Mouse (Mus musculus) heart, embryonic 13.5 days (tissue): Measurements from ENCODE around the gene Rpl13a. TPM values are rescaled to one million over a fixed set of nuclear protein-coding genes. Genes with fewer than 3 reads are reported as not detected.
"Not testable (repeated sequence)": the region's sequence is repeated elsewhere in the genome, so short reads cannot be mapped to it uniquely, and the experiment has no call there.

Experiments used
- ATAC-seq: fragments of 200-750 bp; cut with Nextera tagmentation; 2 replicates; pipeline ENCODE4 v1.8.0; 2017; ENCODE audit warnings: moderate TSS enrichment; ENCODE audit not compliant: insufficient number of reproducible peaks, low FRiP score, low TSS enrichment; ENCODE audit errors: extremely low read depth
- H3K27ac ChIP-seq: fragments of 300-500 bp; sonication (generic); replicated peaks from 2 replicates; pipeline ENCODE4 v1.5.1; 2015; ENCODE audit warnings: moderate library complexity, mild to moderate bottlenecking, inconsistent platforms
- H3K27me3 ChIP-seq: fragments of 300-500 bp; sonication (generic); replicated peaks from 2 replicates; pipeline ENCODE4 v1.6.1; 2015; ENCODE audit warnings: mild to moderate bottlenecking, inconsistent platforms
- H3K36me3 ChIP-seq: fragments of 300-500 bp; sonication (generic); 2 replicates; pipeline ENCODE4 v1.6.1; 2015; ENCODE audit warnings: mild to moderate bottlenecking, inconsistent platforms
- H3K4me1 ChIP-seq: fragments of 300-500 bp; sonication (generic); 2 replicates; pipeline ENCODE4 v1.6.1; 2015; ENCODE audit warnings: inconsistent platforms
- H3K4me2 ChIP-seq: fragments of 300-500 bp; sonication (generic); 2 replicates; pipeline ENCODE4 v1.6.1; 2015; ENCODE audit warnings: inconsistent platforms, mild to moderate bottlenecking, moderate library complexity
- H3K4me3 ChIP-seq: fragments of 300-500 bp; sonication (generic); 2 replicates; pipeline ENCODE4 v1.5.1; 2015; ENCODE audit warnings: moderate library complexity, mild to moderate bottlenecking, inconsistent platforms
- H3K9ac ChIP-seq: fragments of 300-500 bp; sonication (generic); 2 replicates; pipeline ENCODE4 v1.6.1; 2015; ENCODE audit warnings: inconsistent platforms, mild to moderate bottlenecking, moderate library complexity
- H3K9me3 ChIP-seq: fragments of 300-500 bp; sonication (generic); 2 replicates; pipeline ENCODE4 v1.6.1; 2016; ENCODE audit warnings: inconsistent platforms
- WGBS: fragments of 180-500 bp; shearing (Covaris S2); methylation state at CpG from one replicate; pipeline ENCODE4 v1.1.7; 2015; ENCODE audit warnings: mixed read lengths; 5-methylcytosine and 5-hydroxymethylcytosine counted together
- polyA plus RNA-seq: library from polyadenylated mRNA; unstranded; fragments of >200 nt; fragmentation: Nextera tagmentation; extraction: Ambion mirVana; gene quantifications from 2 replicates; pipeline ENCODE4 v1.2.1, GENCODE M21; 2015

The Rpl13a gene
- polyA plus RNA-seq, 1 experiment from 2014 or later: 688 TPM

- no peak for ATAC-seq
- WGBS: 48% methylated on average over 6 of the region's 6 CpGs
- H3K36me3 ChIP-seq: peaks cover 12% of the 10 kb centered on the region
- no peak overlapping the region for H3K4me3 ChIP-seq
- H3K27ac ChIP-seq: no peak overlapping the region
- H3K4me2 ChIP-seq: no peak overlapping the region
- H3K4me1 ChIP-seq: peaks cover 17% of the 10 kb centered on the region
- no peaks in the 10 kb centered on the region for H3K9me3 ChIP-seq
- H3K9ac ChIP-seq: peak overlapping the region; percentile 50; the same call in 1 of the 2 replicates
- no peaks in the 10 kb centered on the region for H3K27me3 ChIP-seq
Measured at GRCm38 (mm10) chr7:45097479-45097878, 31.1 kb downstream of the Rpl13a start.

- 92% methylated on average over 14 of the region's 14 CpGs for WGBS
- H3K9ac ChIP-seq, H3K4me3 ChIP-seq, H3K9me3 ChIP-seq, H3K4me2 ChIP-seq, H3K27ac ChIP-seq, ATAC-seq, H3K27me3 ChIP-seq: not testable (repeated sequence)
- Histone ChIP-seq H3K36me3 (peaks cover 12% of the 10 kb centered on the region), H3K4me1 (peaks cover 16% of the 10 kb centered on the region)
Measured at GRCm38 (mm10) chr7:45095965-45096364, 32.6 kb downstream of the Rpl13a start.

GRCm38 (mm10) chr7:45095367-45095766 is 33.2 kb downstream of the Rpl13a start:
- Histone ChIP-seq H3K4me2 (no peak overlapping the region), H3K4me3 (no peak overlapping the region), H3K27me3 (no peaks in the 10 kb centered on the region), H3K9ac (no peak overlapping the region), H3K36me3 (peaks cover 14% of the 10 kb centered on the region), H3K9me3 (no peaks in the 10 kb centered on the region), H3K4me1 (peaks cover 22% of the 10 kb centered on the region), H3K27ac (no peak overlapping the region)
- WGBS: 76% methylated on average over 6 of the region's 6 CpGs
- ATAC-seq: no peak

GRCm38 (mm10) chr7:45094121-45094520 is 34.4 kb downstream of the Rpl13a start:
- no peak overlapping the region for H3K9ac ChIP-seq
- peaks cover 21% of the 10 kb centered on the region for H3K36me3 ChIP-seq
- no peak for ATAC-seq
- WGBS: 59% methylated on average over 7 of the region's 7 CpGs
- no peak overlapping the region for H3K4me2 ChIP-seq
- H3K27ac ChIP-seq: no peak overlapping the region
- peaks cover 28% of the 10 kb centered on the region for H3K4me1 ChIP-seq
- no peaks in the 10 kb centered on the region for H3K9me3 ChIP-seq
- no peak overlapping the region for H3K4me3 ChIP-seq
- H3K27me3 ChIP-seq: no peaks in the 10 kb centered on the region

GRCm38 (mm10) chr7:45093516-45093905 is 35.0 kb downstream of the Rpl13a start:
- no peaks in the 10 kb centered on the region for H3K9me3 ChIP-seq
- H3K36me3 ChIP-seq: peaks cover 20% of the 10 kb centered on the region
- no peak for ATAC-seq
- peak overlapping the region; percentile 90; the same call in 1 of the 2 replicates for H3K27ac ChIP-seq
- no peaks in the 10 kb centered on the region for H3K27me3 ChIP-seq
- H3K4me1 ChIP-seq: peaks cover 28% of the 10 kb centered on the region
- H3K9ac ChIP-seq: no peak overlapping the region
- no peak overlapping the region for H3K4me2 ChIP-seq
- 34% methylated on average over 15 of the region's 18 CpGs for WGBS
- H3K4me3 ChIP-seq: no peak overlapping the region

GRCm38 (mm10) chr7:45092828-45093515 is 35.6 kb downstream of the Rpl13a start:
- no peak overlapping the region for H3K4me2 ChIP-seq

GRCm38 (mm10) chr7:45092048-45092447 is 36.5 kb downstream of the Rpl13a start, which contains the start of gene Rcn3:
TSS of gene Rcn3 (minus strand) at chr7:45092221.
- Histone ChIP-seq H3K36me3 (peaks cover 30% of the 10 kb centered on the region), H3K9ac (peak within 1 kb of the TSS; percentile 91), H3K4me2 (peak within 1 kb of the TSS; percentile 71), H3K4me3 (peak within 1 kb of the TSS; percentile 62), H3K27ac (peak within 1 kb of the TSS; percentile 90), H3K27me3 (no peaks in the 10 kb centered on the region), H3K4me1 (peaks cover 28% of the 10 kb centered on the region), H3K9me3 (no peaks in the 10 kb centered on the region)
- under 1% methylated on average over 16 of the region's 16 CpGs for WGBS
- peak; percentile 73 for ATAC-seq

More at GRCm38 (mm10) chr7:45092828-45093515, 35.6 kb downstream of the Rpl13a start:
- H3K36me3 ChIP-seq: peaks cover 24% of the 10 kb centered on the region
- peak overlapping the region; percentile 50; the same call in 1 of the 2 replicates for H3K9ac ChIP-seq
- no peaks in the 10 kb centered on the region for H3K9me3 ChIP-seq
- peak overlapping the region; percentile 90 for H3K27ac ChIP-seq
- no peak overlapping the region for H3K4me3 ChIP-seq
- WGBS: 60% methylated on average over 12 of the region's 12 CpGs
- no peak for ATAC-seq
- peaks cover 28% of the 10 kb centered on the region for H3K4me1 ChIP-seq
- H3K27me3 ChIP-seq: no peaks in the 10 kb centered on the region

GRCm38 (mm10) chr7:45091001-45091990 is 37.3 kb downstream of the Rpl13a start:
- ATAC-seq: peak; percentile 48; the same call in 1 of the 2 replicates
- peaks cover 38% of the 10 kb centered on the region for H3K36me3 ChIP-seq
- peak overlapping the region; percentile 90 for H3K27ac ChIP-seq
- peaks cover 28% of the 10 kb centered on the region for H3K4me1 ChIP-seq
- H3K27me3 ChIP-seq: no peaks in the 10 kb centered on the region
- peak overlapping the region; percentile 91 for H3K9ac ChIP-seq
- no peaks in the 10 kb centered on the region for H3K9me3 ChIP-seq
- H3K4me3 ChIP-seq: peak overlapping the region; percentile 62
- H3K4me2 ChIP-seq: peak overlapping the region; percentile 71
- WGBS: 9% methylated on average over 35 of the region's 35 CpGs

- H3K4me2 ChIP-seq: peak overlapping the region; percentile 71
- H3K27ac ChIP-seq: peak overlapping the region; percentile 90
- H3K4me1 ChIP-seq: peaks cover 28% of the 10 kb centered on the region
- H3K9ac ChIP-seq: peak overlapping the region; percentile 91
- peak overlapping the region; percentile 62 for H3K4me3 ChIP-seq
- no peaks in the 10 kb centered on the region for H3K27me3 ChIP-seq
- no peak for ATAC-seq
- 74% methylated on average over 13 of the region's 13 CpGs for WGBS
- H3K36me3 ChIP-seq: peaks cover 47% of the 10 kb centered on the region
- no peaks in the 10 kb centered on the region for H3K9me3 ChIP-seq
Measured at GRCm38 (mm10) chr7:45090251-45090977, 38.1 kb downstream of the Rpl13a start.

GRCm38 (mm10) chr7:45088597-45088996 is 40.0 kb downstream of the Rpl13a start:
- Histone ChIP-seq H3K4me3 (no peak overlapping the region), H3K27me3 (no peaks in the 10 kb centered on the region), H3K4me1 (peaks cover 27% of the 10 kb centered on the region), H3K36me3 (peaks cover 65% of the 10 kb centered on the region), H3K9me3 (no peaks in the 10 kb centered on the region), H3K27ac (no peak overlapping the region), H3K4me2 (no peak overlapping the region), H3K9ac (no peak overlapping the region)
- ATAC-seq: no peak
- 90% methylated on average over 17 of the region's 17 CpGs for WGBS

- H3K9me3 ChIP-seq: no peaks in the 10 kb centered on the region
- no peak for ATAC-seq
- no peaks in the 10 kb centered on the region for H3K27me3 ChIP-seq
- no peak overlapping the region for H3K27ac ChIP-seq
- no peak overlapping the region for H3K4me3 ChIP-seq
- H3K4me1 ChIP-seq: peaks cover 21% of the 10 kb centered on the region
- H3K9ac ChIP-seq: no peak overlapping the region
- H3K4me2 ChIP-seq: no peak overlapping the region
- 76% methylated on average over 4 of the region's 4 CpGs for WGBS
- peaks cover 83% of the 10 kb centered on the region for H3K36me3 ChIP-seq
Measured at GRCm38 (mm10) chr7:45086084-45086483, 42.5 kb downstream of the Rpl13a start.
